Mouse (Mus musculus) myocyte (in vitro differentiated cells): Measurements from ENCODE around the gene 4930502E18Rik.

Experiments
- CEBPB ChIP-seq: IDR thresholded peaks from 2 replicates; pipeline ENCODE4 v1.6.1; 2011; ENCODE audit warnings: mild to moderate bottlenecking, moderate library complexity; ENCODE audit not compliant: poor library complexity, insufficient read depth, severe bottlenecking
- E2F4 ChIP-seq: IDR thresholded peaks from one replicate; pipeline ENCODE4 v1.6.1; 2011; ENCODE audit warnings: mild to moderate bottlenecking, control low read depth, moderate library complexity; ENCODE audit not compliant: insufficient read depth
- MAX ChIP-seq: IDR thresholded peaks from one replicate; pipeline ENCODE4 v1.6.1; 2011; ENCODE audit warnings: low read depth, mild to moderate bottlenecking, control low read depth
- POLR2A ChIP-seq: IDR thresholded peaks from one replicate; pipeline ENCODE4 v1.6.1; 2011; ENCODE audit warnings: low read depth, mild to moderate bottlenecking, control low read depth, moderate library complexity; ENCODE audit not compliant: insufficient read length
- POLR2AphosphoS2 ChIP-seq: IDR thresholded peaks from one replicate; pipeline ENCODE4 v1.6.1; 2011; ENCODE audit warnings: low read depth, control low read depth; ENCODE audit not compliant: insufficient read length
- USF1 ChIP-seq: IDR thresholded peaks from one replicate; pipeline ENCODE4 v1.6.1; 2011; ENCODE audit warnings: low read depth, mild to moderate bottlenecking, control low read depth, moderate library complexity

GRCm38 (mm10) chrX:53752851-53753250 is 28.2 kb downstream of the 4930502E18Rik start:
- TF ChIP-seq E2F4 = no peak
- no peak for TF ChIP-seq POLR2A
- TF ChIP-seq CEBPB = no peak
- no peak for TF ChIP-seq MAX
- no peak for TF ChIP-seq POLR2AphosphoS2
- TF ChIP-seq USF1 = no peak
